Mouse (Mus musculus): Measurements from ENCODE around the gene Slc6a4. TPM values are rescaled to one million over a fixed set of nuclear protein-coding genes. Genes with fewer than 3 reads are reported as not detected.
A peak's percentile ranks its signal among the peaks of the same experiment; 100 is the strongest.
"Not testable (repeated sequence)": the region's sequence is repeated elsewhere in the genome, so short reads cannot be mapped to it uniquely, and the experiment has no call there.

Gene Slc6a4
- total RNA-seq, 2 experiments from 2014 or later: 0.15 TPM; not detected in 1

DNA sequence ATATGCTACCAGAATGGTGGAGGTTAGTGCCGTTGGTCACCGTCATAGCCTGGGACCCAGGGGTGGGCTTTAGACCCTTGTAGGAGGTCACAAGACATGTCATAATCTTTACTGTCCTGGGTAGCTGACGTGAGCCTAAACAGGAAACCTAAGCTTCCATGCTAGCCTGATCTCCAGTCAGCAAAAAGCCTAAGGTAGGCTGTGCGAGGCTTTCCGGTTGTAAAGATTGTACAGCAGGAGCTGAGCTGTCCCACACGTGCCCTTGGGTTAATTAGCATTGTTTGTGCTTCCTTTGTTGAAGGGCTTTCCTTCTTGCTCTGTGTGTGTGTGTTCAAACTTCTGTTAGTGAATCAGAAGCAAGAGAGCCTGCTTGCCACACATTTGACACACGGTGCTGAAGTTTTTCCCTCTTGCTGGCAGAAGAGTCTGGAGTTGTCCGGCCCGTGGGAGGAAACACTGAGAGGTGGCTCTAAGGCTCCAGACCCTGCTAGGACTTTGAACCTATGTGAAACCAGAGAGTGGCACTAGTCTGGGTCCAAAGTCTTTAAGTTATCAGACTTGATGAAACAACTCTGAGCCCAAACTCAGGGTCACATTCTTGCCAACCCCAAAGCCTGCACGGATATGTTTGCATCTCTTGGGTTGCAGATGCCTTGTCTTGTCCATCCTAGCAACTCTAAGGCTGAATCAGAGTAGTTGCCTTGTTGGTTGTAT is 12.5 kb downstream of the Slc6a4 start:
- no peak for DNase-seq (ENCODE audit: extremely low spot score in 1 of 2, low spot score in 1 of 2)

GRCm38 (mm10) chr11:77018046-77018445 is 19.6 kb downstream of the Slc6a4 start:
- no peak for DNase-seq (ENCODE audit: extremely low spot score in 1 of 2, low spot score in 1 of 2)

GRCm38 (mm10) chr11:77019539-77019938 is 21.1 kb downstream of the Slc6a4 start:
- DNase-seq (ENCODE audit: extremely low spot score in 1 of 2, low spot score in 1 of 2): no peak

DNA sequence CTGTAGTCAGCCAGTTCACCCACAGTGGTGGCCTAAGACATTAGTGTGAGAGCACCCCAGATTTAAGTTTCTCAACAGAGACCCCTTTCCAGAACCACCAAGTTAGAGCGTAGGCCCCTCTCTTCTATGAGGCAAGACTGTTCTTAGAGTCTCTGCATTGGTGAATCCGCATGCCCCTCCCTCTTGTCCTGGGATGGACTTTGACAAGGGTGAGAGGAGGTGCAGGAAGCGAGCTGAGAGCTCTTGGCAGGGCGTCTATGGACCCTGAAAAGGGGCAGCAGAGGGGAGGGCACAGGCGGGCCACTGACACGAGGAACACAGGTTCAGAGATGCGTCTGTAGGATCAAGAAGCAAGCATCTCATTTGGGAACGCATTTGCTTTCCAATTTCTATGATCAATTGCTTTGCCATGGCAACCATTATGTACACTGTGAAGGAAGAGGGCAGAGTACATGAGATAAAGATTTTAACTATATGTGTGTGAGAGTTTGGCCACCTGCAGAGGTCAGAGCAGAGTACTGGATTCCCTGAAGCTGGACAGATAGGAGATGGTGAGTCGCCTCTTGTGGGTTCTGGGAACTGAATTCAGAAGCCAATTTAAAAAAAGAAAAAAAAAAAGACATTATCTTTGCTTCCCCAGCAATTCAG is 23.5 kb downstream of the Slc6a4 start:
- no peak for DNase-seq (ENCODE audit: extremely low spot score in 1 of 2, low spot score in 1 of 2)

- no peak for DNase-seq (ENCODE audit: extremely low spot score in 1 of 2, low spot score in 1 of 2)
These were observed 28.2 kb downstream of the Slc6a4 start for GRCm38 (mm10) chr11:77026559-77026958.

DNA sequence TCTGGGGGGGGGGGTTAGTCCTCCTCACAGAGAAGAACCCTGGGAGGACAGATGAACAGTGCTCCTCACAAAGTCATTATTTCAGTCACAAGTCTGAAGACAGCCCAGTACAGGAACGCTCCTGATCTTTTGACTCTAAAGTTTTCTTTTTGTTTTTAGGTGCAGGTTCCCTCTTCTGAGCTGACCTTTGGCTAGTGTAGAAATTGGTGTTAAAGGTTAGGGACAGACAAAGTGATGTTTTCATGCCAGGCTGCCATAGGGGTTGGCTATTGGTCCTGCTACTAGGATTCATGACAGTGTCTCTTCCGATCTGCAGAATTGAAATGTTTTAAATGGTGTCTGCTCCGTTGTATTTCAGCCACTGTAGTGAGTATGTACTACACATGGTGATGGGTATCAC is 29.8 kb downstream of the Slc6a4 start:
- no peak for DNase-seq (ENCODE audit: extremely low spot score in 1 of 2, low spot score in 1 of 2)

DNA sequence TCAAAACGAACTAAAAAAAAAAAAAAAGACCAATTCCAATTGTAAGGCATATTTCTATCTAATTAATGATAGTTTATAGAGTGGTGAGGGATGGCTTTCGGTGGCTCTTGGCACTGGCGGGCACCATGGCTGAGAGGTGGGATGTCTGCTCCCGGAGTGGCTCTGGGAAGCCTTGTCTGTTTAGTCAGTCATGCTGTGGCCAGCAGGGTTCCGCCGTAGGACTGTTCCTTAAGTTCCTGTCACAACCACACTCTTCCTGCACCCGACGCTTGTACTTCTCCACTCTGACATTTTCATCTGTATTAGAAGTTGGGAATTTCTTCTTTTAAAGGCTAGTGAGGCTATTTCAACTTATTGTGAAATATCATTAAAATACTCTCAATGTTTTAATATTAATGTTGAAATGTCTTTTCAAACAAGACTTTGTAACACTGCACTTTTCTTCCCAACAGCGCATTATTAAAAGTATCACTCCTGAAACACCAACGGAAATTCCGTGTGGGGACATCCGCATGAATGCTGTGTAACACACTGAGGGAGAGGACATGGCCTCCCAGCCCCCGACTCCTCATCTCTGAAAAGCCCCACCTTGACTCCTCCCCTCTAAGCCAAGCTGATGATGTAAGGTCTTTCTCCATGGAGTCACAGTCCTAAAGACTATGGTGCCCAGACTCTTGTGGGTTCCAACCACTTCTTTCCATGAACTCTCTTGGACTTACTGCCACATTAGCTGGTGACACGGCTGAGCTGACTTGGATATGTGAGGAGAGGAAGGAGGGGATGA is 32.9 kb downstream of the Slc6a4 start:
- DNase-seq (ENCODE audit: extremely low spot score in 1 of 2, low spot score in 1 of 2): no peak

- DNase-seq (ENCODE audit: extremely low spot score in 1 of 2, low spot score in 1 of 2): no peak
These were observed 43.5 kb downstream of the Slc6a4 start for GRCm38 (mm10) chr11:77041891-77042290.

- no peak for DNase-seq (ENCODE audit: extremely low spot score in 1 of 2, low spot score in 1 of 2)
These were observed 44.4 kb downstream of the Slc6a4 start for GRCm38 (mm10) chr11:77042816-77043215.

DNA sequence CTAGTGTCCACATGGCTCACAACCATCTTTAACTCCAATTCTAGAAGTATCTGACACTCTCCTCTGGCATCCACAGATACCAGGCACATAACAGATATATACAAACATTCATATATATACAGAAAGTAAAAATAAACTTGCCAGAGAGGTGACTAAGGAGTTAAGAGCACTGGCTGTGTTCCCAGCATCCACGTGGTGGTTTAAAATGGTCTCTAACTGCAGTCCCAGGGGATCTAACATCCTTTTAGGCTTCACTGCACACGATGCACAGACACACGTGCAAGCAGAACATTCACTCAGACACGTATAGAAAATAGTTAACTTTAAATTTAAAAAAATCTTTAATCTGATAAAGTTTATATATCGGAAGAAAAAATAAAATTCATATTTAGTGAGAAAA is 63.5 kb downstream of the Slc6a4 start:
- DNase-seq (ENCODE audit: extremely low spot score in 1 of 2, low spot score in 1 of 2): no peak

DNA sequence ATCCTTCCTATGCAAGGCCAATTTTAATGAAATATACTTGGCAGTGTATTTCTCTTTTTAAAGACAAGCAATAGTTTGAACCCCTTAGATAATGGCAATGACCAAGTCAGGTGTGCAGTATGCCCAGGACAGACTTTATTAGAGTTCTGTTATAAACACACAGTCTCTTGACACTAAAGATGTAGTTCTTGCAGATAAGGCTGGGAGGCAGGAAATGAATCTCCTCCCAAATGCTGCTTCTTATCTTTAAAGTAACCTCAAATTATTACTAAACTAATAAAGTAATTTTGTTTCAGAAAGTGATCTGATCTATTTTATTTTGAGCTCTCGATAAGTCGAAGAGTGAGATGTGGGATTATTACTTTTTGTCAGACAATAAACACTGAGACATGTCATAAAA is 65.0 kb downstream of the Slc6a4 start:
- DNase-seq (ENCODE audit: extremely low spot score in 1 of 2, low spot score in 1 of 2): no peak

DNA sequence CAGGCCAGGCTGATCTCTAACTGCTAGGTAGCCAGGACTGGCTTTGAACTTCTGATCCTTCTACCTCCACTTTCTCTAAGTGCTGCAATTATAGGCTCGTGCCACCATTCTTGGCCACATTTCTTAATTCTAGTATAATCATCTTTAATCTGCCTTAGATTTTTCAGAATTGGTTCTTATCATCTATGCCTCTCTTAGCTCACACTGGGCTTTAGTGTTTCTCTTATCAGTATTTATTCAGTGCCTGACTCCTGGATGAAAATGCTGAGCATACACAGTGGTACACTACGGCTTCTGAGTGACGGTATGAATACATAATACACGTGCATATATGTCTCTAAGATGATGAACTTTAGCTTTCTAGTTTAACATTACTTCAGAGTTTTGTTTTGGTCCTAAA is 70.4 kb downstream of the Slc6a4 start:
- DNase-seq (ENCODE audit: extremely low spot score in 1 of 2, low spot score in 1 of 2): no peak

- peak in 1 of 2 experiments; percentile 24 for DNase-seq (ENCODE audit: extremely low spot score in 1 of 2, low spot score in 1 of 2)
These were observed 72.3 kb downstream of the Slc6a4 start for GRCm38 (mm10) chr11:77070721-77071120.

DNA sequence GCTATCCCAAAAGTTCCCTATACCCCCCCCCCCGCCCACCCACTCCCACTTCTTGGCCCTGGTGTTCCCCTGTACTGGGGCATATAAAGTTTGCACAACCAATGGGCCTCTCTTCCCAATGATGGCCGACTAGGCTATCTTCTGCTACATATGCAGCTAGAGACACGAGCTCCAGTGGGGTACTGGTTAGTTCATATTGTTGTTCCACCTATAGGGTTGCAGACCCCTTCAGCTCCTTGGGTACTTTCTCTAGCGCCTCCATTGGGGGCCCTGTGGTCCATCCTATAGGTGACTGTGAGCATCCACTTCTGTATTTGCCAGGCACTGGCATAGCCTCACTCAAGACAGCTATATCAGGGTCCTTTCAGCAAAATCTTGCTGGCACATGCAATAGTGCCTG is 78.9 kb downstream of the Slc6a4 start:
- DNase-seq (ENCODE audit: extremely low spot score in 1 of 2, low spot score in 1 of 2): not testable (repeated sequence)

DNA sequence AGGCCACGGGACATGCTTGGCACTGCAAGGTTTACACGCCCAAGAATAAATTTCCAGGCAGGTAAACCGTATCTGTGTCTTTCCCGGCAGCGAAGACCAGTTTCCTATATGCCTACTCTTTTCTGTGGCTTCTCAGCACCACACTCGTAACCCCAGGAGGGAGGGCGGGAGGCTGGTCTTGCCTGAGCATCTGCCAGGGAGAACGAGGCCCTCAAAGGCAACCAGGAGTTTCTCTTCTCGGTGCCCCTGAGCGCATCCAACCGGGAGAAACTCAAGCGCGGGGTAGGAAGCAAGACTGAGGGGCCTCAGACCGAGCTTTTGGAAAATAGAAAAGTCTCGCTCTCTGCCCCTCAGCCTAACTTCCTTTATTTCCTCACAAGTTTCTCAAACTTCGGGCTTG is 79.4 kb downstream of the Slc6a4 start:
- DNase-seq (ENCODE audit: extremely low spot score in 1 of 2, low spot score in 1 of 2): peak in 1 of 2 experiments; percentile 11

DNA sequence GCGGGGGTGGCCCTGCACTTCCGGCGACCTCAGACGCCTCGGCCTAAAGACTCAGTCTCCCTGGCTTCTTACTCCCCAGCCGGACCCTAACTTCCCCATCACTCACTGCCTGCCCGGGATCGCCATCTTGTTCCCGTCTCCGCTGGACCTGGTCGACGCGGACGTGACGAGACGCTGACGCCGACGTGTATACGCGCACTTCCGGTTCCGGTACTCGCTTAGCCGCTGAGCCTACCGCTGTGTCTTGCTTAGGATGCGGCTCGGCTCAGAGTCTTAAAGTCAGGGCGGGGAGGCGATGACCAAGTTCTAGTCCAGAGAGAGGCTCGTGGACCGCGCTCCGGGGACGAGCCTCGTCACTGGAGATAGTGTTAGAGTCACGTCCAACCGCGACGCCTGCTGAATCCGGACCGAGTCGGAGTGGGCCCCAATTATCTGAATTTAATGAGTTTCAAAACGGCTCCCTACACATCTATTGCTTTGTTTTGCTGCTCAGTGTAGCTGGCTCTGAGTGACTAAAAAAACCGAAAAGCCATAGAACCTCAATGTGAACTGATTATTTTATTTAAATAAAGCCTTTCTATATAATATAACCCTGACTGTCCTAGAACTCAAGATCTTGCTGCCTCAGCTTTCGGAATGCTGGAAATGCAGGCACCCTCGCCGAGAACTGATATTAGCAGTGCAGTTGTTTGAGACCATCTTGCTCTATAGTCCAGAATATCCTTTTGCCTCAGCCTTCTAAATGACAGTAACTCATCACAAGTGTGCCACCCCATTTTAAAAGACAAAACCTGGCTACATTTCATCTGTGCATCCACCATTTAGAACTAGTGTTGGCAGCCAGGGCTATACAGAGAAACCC is 80.1 kb downstream of the Slc6a4 start, which contains the start of gene Nsrp1:
TSS of gene Nsrp1 (minus strand) at position 163 of the 862 bp plus-strand sequence.
- DNase-seq (ENCODE audit: extremely low spot score in 1 of 2, low spot score in 1 of 2): peak; percentile 81 to 88

DNA sequence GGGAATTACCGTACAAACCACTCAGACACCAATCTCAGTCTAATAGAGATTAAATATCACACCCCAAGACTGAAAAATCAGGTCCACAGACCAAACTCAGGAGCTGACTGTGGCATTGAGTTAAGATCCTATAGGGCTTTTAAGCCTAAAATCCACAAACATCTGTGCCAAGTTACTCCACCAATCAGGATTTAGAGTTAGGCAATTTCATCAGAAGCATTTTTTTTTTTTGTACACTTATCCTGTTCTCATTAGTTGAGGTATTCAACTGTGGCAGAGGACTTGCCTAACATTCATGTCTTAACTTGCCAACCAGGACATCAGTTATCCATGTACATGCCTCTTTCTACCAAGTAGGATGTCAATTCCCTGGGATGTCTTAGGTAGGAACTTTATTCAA is 81.0 kb downstream of the Slc6a4 start:
- DNase-seq (ENCODE audit: extremely low spot score in 1 of 2, low spot score in 1 of 2): no peak
